Mouse (Mus musculus) CH12.LX (cell line): ENCODE results near the gene Insig1. TPM values are rescaled to one million over a fixed set of nuclear protein-coding genes. Genes with fewer than 3 reads are reported as not detected.

Experiments used
- DNase-seq: peaks from one replicate; pipeline ENCODE4 v3.0.0-alpha.2; 2013; ENCODE audit errors: extremely low read depth
- H3K27ac ChIP-seq: 2 replicates; pipeline ENCODE4 v1.5.1; 2012; ENCODE audit warnings: low read depth, mild to moderate bottlenecking, control low read depth, moderate library complexity; ENCODE audit not compliant: insufficient read depth
- H3K27me3 ChIP-seq: replicated peaks from 2 replicates; pipeline ENCODE3; 2012; ENCODE audit warnings: inconsistent platforms
- H3K36me3 ChIP-seq, 2 experiments: replicated peaks in 1 of 2; 2 replicates each; pipeline versions ENCODE3 to v1.6.1; 2012; ENCODE audit warnings: inconsistent platforms in 1 of 2, low read length in 1 of 2, mild to moderate bottlenecking in 1 of 2, mixed read lengths in 1 of 2, moderate library complexity in 1 of 2; ENCODE audit not compliant: control insufficient read depth in 1 of 2, insufficient read depth in 1 of 2
- H3K4me1 ChIP-seq, 2 experiments: 2 replicates each; pipeline ENCODE4 v1.6.1; 2012; ENCODE audit warnings: inconsistent platforms in 1 of 2, moderate library complexity in 1 of 2; ENCODE audit not compliant: insufficient read depth in 2 of 2, control insufficient read depth in 1 of 2
- H3K4me2 ChIP-seq: 2 replicates; pipeline ENCODE4 v1.6.1; 2012; ENCODE audit warnings: low read depth, mild to moderate bottlenecking, control low read depth; ENCODE audit not compliant: poor library complexity, insufficient read depth, severe bottlenecking
- H3K4me3 ChIP-seq, 3 experiments: fragments of 150-350 bp in 1 of 3; sonication (generic) in 1 of 3; replicated peaks in 1 of 3; 2 replicates each; pipeline versions ENCODE3 to v1.5.1; 2011 to 2012; ENCODE audit warnings: low read depth in 2 of 3, low read length in 2 of 3, mild to moderate bottlenecking in 2 of 3, moderate library complexity in 2 of 3, control low read depth in 1 of 3, improper control_type of control experiment in 1 of 3, inconsistent platforms in 1 of 3, mixed read lengths in 1 of 3; ENCODE audit not compliant: poor library complexity in 1 of 3
- H3K79me2 ChIP-seq: replicated peaks from 2 replicates; pipeline ENCODE4 v1.6.1; 2012; ENCODE audit warnings: mild to moderate bottlenecking, moderate library complexity; ENCODE audit not compliant: control insufficient read depth, poor library complexity, insufficient read depth, severe bottlenecking; ENCODE audit errors: extremely low read depth
- H3K9ac ChIP-seq: 2 replicates; pipeline ENCODE4 v1.6.1; 2012; ENCODE audit warnings: low read depth, mild to moderate bottlenecking, control low read depth, moderate library complexity; ENCODE audit not compliant: insufficient read depth
- H3K9me3 ChIP-seq: replicated peaks from 2 replicates; pipeline ENCODE3; 2012; ENCODE audit warnings: low read length, inconsistent platforms, mixed read lengths
- CHD1 ChIP-seq: IDR thresholded peaks from 2 replicates; pipeline ENCODE4 v1.6.1; 2012; ENCODE audit warnings: low read depth, low read length, improper control_type of control experiment, inconsistent platforms
- CHD2 ChIP-seq: IDR thresholded peaks from 2 replicates; pipeline ENCODE4 v1.6.1; 2011; ENCODE audit warnings: low read length, improper control_type of control experiment
- CTCF ChIP-seq, 2 experiments: IDR thresholded peaks in 1 of 2; conservative IDR thresholded peaks in 1 of 2; 2 replicates each; pipeline ENCODE4 v1.5.1; 2011 to 2012; ENCODE audit warnings: low read depth in 2 of 2, low read length in 2 of 2, improper control_type of control experiment in 1 of 2, inconsistent platforms in 1 of 2, mild to moderate bottlenecking in 1 of 2, moderate library complexity in 1 of 2
- E2F4 ChIP-seq: IDR thresholded peaks from 2 replicates; pipeline ENCODE4 v1.6.1; 2011; ENCODE audit warnings: low read depth, low read length, improper control_type of control experiment; ENCODE audit not compliant: insufficient replicate concordance
- ELF1 ChIP-seq: IDR thresholded peaks from 2 replicates; pipeline ENCODE4 v1.6.1; 2014; ENCODE audit warnings: low read depth, mild to moderate bottlenecking, inconsistent platforms, low read length, improper control_type of control experiment
- ETS1 ChIP-seq: conservative IDR thresholded peaks from 2 replicates; pipeline ENCODE4 v1.6.1; 2012; ENCODE audit warnings: low read depth, mild to moderate bottlenecking, inconsistent platforms, low read length, improper control_type of control experiment, moderate library complexity
- IRF4 ChIP-seq: IDR thresholded peaks from 2 replicates; pipeline ENCODE4 v1.6.1; 2014; ENCODE audit warnings: low read depth, mild to moderate bottlenecking, inconsistent platforms, low read length, improper control_type of control experiment
- JUN ChIP-seq: IDR thresholded peaks from 2 replicates; pipeline ENCODE4 v1.6.1; 2011; ENCODE audit warnings: low read depth, mild to moderate bottlenecking, low read length, improper control_type of control experiment, moderate library complexity; ENCODE audit not compliant: insufficient read depth
- JUND ChIP-seq: conservative IDR thresholded peaks from 2 replicates; pipeline ENCODE4 v1.6.1; 2011; ENCODE audit warnings: low read depth, low read length, improper control_type of control experiment
- MAZ ChIP-seq: IDR thresholded peaks from 2 replicates; pipeline ENCODE4 v1.6.1; 2012; ENCODE audit warnings: low read depth, mild to moderate bottlenecking, inconsistent platforms, low read length, improper control_type of control experiment, moderate library complexity
- MXI1 ChIP-seq: IDR thresholded peaks from 2 replicates; pipeline ENCODE4 v1.6.1; 2011; ENCODE audit warnings: mild to moderate bottlenecking, low read depth, low read length, improper control_type of control experiment
- NELFE ChIP-seq: IDR thresholded peaks from 2 replicates; pipeline ENCODE4 v1.6.1; 2011; ENCODE audit warnings: low read depth, low read length, improper control_type of control experiment
- NRF1 ChIP-seq: IDR thresholded peaks from 2 replicates; pipeline ENCODE4 v1.6.1; 2014; ENCODE audit warnings: low read depth, mild to moderate bottlenecking, inconsistent platforms, low read length, improper control_type of control experiment, moderate library complexity
- PAX5 ChIP-seq: IDR thresholded peaks from 2 replicates; pipeline ENCODE4 v1.6.1; 2012; ENCODE audit warnings: low read length, inconsistent platforms, mixed read lengths
- POLR2A ChIP-seq: IDR thresholded peaks from 2 replicates; pipeline ENCODE4 v1.6.1; 2011; ENCODE audit warnings: low read depth, mild to moderate bottlenecking, improper control_type of control experiment, low read length
- POLR2AphosphoS2 ChIP-seq: IDR thresholded peaks from 2 replicates; pipeline ENCODE4 v1.6.1; 2011; ENCODE audit warnings: low read depth, low read length, improper control_type of control experiment
- RCOR1 ChIP-seq: conservative IDR thresholded peaks from 2 replicates; pipeline ENCODE4 v1.6.1; 2012; ENCODE audit warnings: low read depth, mild to moderate bottlenecking, inconsistent platforms, low read length, improper control_type of control experiment
- SIN3A ChIP-seq: IDR thresholded peaks from 2 replicates; pipeline ENCODE4 v1.6.1; 2012; ENCODE audit warnings: low read length, improper control_type of control experiment, inconsistent platforms
- SMC3 ChIP-seq: IDR thresholded peaks from 2 replicates; pipeline ENCODE4 v1.6.1; 2011; ENCODE audit warnings: low read depth, low read length, improper control_type of control experiment
- USF1 ChIP-seq: IDR thresholded peaks from 2 replicates; pipeline ENCODE4 v1.6.1; 2014; ENCODE audit warnings: low read depth, mild to moderate bottlenecking, inconsistent platforms, low read length, improper control_type of control experiment
- USF2 ChIP-seq: conservative IDR thresholded peaks from 2 replicates; pipeline ENCODE4 v1.6.1; 2011; ENCODE audit warnings: low read depth, low read length, improper control_type of control experiment
- ZC3H11A ChIP-seq: IDR thresholded peaks from 2 replicates; pipeline ENCODE4 v1.6.1; 2012; ENCODE audit warnings: low read depth, mild to moderate bottlenecking, inconsistent platforms, low read length, improper control_type of control experiment
- ZMIZ1 ChIP-seq: IDR thresholded peaks from 2 replicates; pipeline ENCODE4 v1.6.1; 2012; ENCODE audit warnings: low read depth, mild to moderate bottlenecking, inconsistent platforms, low read length, improper control_type of control experiment
- ZNF384 ChIP-seq: IDR thresholded peaks from 2 replicates; pipeline ENCODE4 v1.6.1; 2012; ENCODE audit warnings: low read depth, low read length, improper control_type of control experiment, inconsistent platforms
- dilution Hi-C: fragments of 300-500 bp; cut with MboI; formaldehyde crosslinking; loops from 2 replicates; pipeline ENCODE4 v1.14.3; 2020; ENCODE audit warnings: low sequenced_read_pairs; ENCODE audit not compliant: extremely low pct_unique_long_range_greater_than_20kb, extremely low pct_ligation_motif_present
- in situ Hi-C: fragments of 300-500 bp; cut with MboI; formaldehyde crosslinking; loops from 3 replicates; pipeline ENCODE4 v1.14.3; 2019; ENCODE audit warnings: low sequenced_read_pairs, low pct_ligation_motif_present, low pct_unique_long_range_greater_than_20kb, mixed read lengths
- polyA plus RNA-seq: library from polyadenylated mRNA; unstranded; fragments of >175 nt; gene quantifications from 2 replicates; pipeline ENCODE4 v1.2.1, GENCODE M21; 2012; ENCODE audit warnings: low read depth; ENCODE audit not compliant: insufficient read length
- total RNA-seq, 2 experiments: library from RNA; depleted of rRNA; stranded (reverse); fragments of 300-350 nt in 1 of 2; fragments of >200 nt in 1 of 2; gene quantifications; 2 replicates each; pipeline ENCODE4 v1.2.3; 2012 to 2014

Insig1 gene
- total and polyA plus RNA-seq, 3 experiments, result 79.4 to 217 (median 96.9) TPM

- H3K79me2 ChIP-seq, result no peaks in the 10 kb centered on the region
- no peak for TF ChIP-seq PAX5
- TF ChIP-seq JUN, result no peak
- TF ChIP-seq ZNF384, result no peak
- no peak for TF ChIP-seq NRF1
- no peak for TF ChIP-seq POLR2AphosphoS2
- no peak for TF ChIP-seq CHD2
- no peak for TF ChIP-seq CHD1
- TF ChIP-seq ZMIZ1, result no peak
- TF ChIP-seq NELFE, result no peak
- TF ChIP-seq ETS1, result no peak
- no peak for TF ChIP-seq USF1
- no peak for TF ChIP-seq USF2
- no peak for TF ChIP-seq JUND
- no peak for TF ChIP-seq CTCF (conservative IDR thresholded peaks at IDR 0.05 in 1 of 2, IDR thresholded peaks at IDR 0.05 in 1 of 2; ENCODE audit: low read depth in 2 of 2, low read length in 2 of 2)
- TF ChIP-seq MAZ, result no peak
- TF ChIP-seq E2F4, result no peak
- TF ChIP-seq SIN3A, result no peak
- TF ChIP-seq SMC3, result no peak
- no peaks in the 10 kb centered on the region for H3K9me3 ChIP-seq
- no peak overlapping the region for H3K4me2 ChIP-seq
- no peak overlapping the region for H3K4me3 ChIP-seq
- H3K27ac ChIP-seq, result no peak overlapping the region
- no peak overlapping the region for H3K9ac ChIP-seq
- peaks cover 0 to 4% of the 10 kb centered on the region in 2 experiments; a peak in 2 of 4 replicates for H3K4me1 ChIP-seq
- no peaks in the 10 kb centered on the region for H3K36me3 ChIP-seq
- dilution Hi-C loops, result no loop called here
- H3K27me3 ChIP-seq, result no peaks in the 10 kb centered on the region
- no peak for DNase-seq
- in situ Hi-C loops, result loop anchor here (10.0 kb wide), 1 partner anchor 241 kb away; no protein-coding TSS in a partner anchor
Measured at GRCm38 (mm10) chr5:28095671-28096070, 24.5 kb downstream of the Insig1 start.

- H3K4me2 ChIP-seq, result no peak overlapping the region
- no peak overlapping the region for H3K27ac ChIP-seq
- DNase-seq, result no peak
- no peaks in the 10 kb centered on the region for H3K79me2 ChIP-seq
- no peak for TF ChIP-seq SMC3
- no peak for TF ChIP-seq JUND
- no peak for TF ChIP-seq POLR2AphosphoS2
- no peak for TF ChIP-seq ZMIZ1
- no peak for TF ChIP-seq MXI1
- TF ChIP-seq ZC3H11A, result no peak
- no peak for TF ChIP-seq MAZ
- TF ChIP-seq IRF4, result no peak
- no peak for TF ChIP-seq SIN3A
- TF ChIP-seq POLR2A, result no peak
- TF ChIP-seq ELF1, result no peak
- no peak for TF ChIP-seq PAX5
- no peak for TF ChIP-seq RCOR1
- no peak for TF ChIP-seq USF1
- peaks cover 5% of the 10 kb centered on the region for H3K27me3 ChIP-seq
- H3K9ac ChIP-seq, result no peak overlapping the region
- in situ Hi-C loops, result no loop called here
- no peak overlapping the region for H3K4me3 ChIP-seq
- no peaks in the 10 kb centered on the region for H3K36me3 ChIP-seq
- dilution Hi-C loops, result no loop called here
- no peaks in the 10 kb centered on the region for H3K4me1 ChIP-seq
- no peaks in the 10 kb centered on the region for H3K9me3 ChIP-seq
Measured at GRCm38 (mm10) chr5:28106966-28107365, 35.8 kb downstream of the Insig1 start.
